Mouse (Mus musculus) A20 (cell line): Measurements from ENCODE around the gene Hoxa2.

ENCODE experiments used
- DNase-seq: peaks from one replicate; pipeline ENCODE4 v3.0.0-alpha.2; 2011; ENCODE audit warnings: low read depth, low spot score

Gene Hoxa2

GRCm38 (mm10) chr6:52151571-52151970 is 13.1 kb downstream of the Hoxa2 start:
- no peak for DNase-seq

- no peak for DNase-seq
These were observed 14.1 kb downstream of the Hoxa2 start for GRCm38 (mm10) chr6:52150401-52150966.

GRCm38 (mm10) chr6:52139115-52139514 is 25.5 kb downstream of the Hoxa2 start:
- no peak for DNase-seq

GRCm38 (mm10) chr6:52138576-52138975 is 26.1 kb downstream of the Hoxa2 start:
- DNase-seq, result no peak

- no peak for DNase-seq
These were observed 26.6 kb downstream of the Hoxa2 start for GRCm38 (mm10) chr6:52137841-52138535.

GRCm38 (mm10) chr6:52123673-52124072 is 41.0 kb downstream of the Hoxa2 start:
- DNase-seq, result no peak

- no peak for DNase-seq
These were observed 43.5 kb downstream of the Hoxa2 start for GRCm38 (mm10) chr6:52121173-52121572.

- DNase-seq, result no peak
These were observed 45.6 kb downstream of the Hoxa2 start for GRCm38 (mm10) chr6:52118903-52119635.

- DNase-seq, result no peak
These were observed 48.7 kb downstream of the Hoxa2 start for GRCm38 (mm10) chr6:52115899-52116298.
